Mouse (Mus musculus): Measurements from ENCODE around the gene Slc25a13.

GRCm38 (mm10) chr6:6067201-6067600 lies 149.8 kb downstream of the Slc25a13 start:
- no peak for TF ChIP-seq CTCF (IDR thresholded peaks at IDR 0.05; ENCODE audit: low read depth, low read length)
- no peak for TF ChIP-seq EP300 (IDR thresholded peaks at IDR 0.05; ENCODE audit: insufficient read depth, low read depth, low read length)
- TF ChIP-seq POLR2A (IDR thresholded peaks at IDR 0.05; ENCODE audit: insufficient read depth, low read length) = no peak
